Mouse (Mus musculus): ENCODE data around the gene Smpdl3b. TPM values are rescaled to one million over a fixed set of nuclear protein-coding genes. Genes with fewer than 3 reads are reported as not detected.

Gene Smpdl3b
- polyA plus RNA-seq, 1 experiment from 2014 or later, result 5.0 TPM

GRCm38 (mm10) chr4:132706885-132707284 is 50.2 kb downstream of the Smpdl3b start:
- ATAC-seq (ENCODE audit: insufficient number of reproducible peaks, insufficient read depth, low FRiP score, low read depth), result no peak
- no peaks in the 10 kb centered on the region for H3K9me3 ChIP-seq (ENCODE audit: control insufficient read depth, low read depth, low read length)
- H3K36me3 ChIP-seq (ENCODE audit: control insufficient read depth, insufficient read depth, low read length), result peaks cover 53% of the 10 kb centered on the region
- no peaks in the 10 kb centered on the region for H3K27me3 ChIP-seq (ENCODE audit: control insufficient read depth, insufficient read depth, low read length)
- no peak overlapping the region for H3K4me3 ChIP-seq (ENCODE audit: low read depth, low read length)
- no peaks in the 10 kb centered on the region for H3K4me1 ChIP-seq (ENCODE audit: control insufficient read depth, insufficient read depth, low read length)
- H3K9ac ChIP-seq (replicated peaks; ENCODE audit: low read depth, low read length), result no peak overlapping the region
- no peak overlapping the region for H3K27ac ChIP-seq (ENCODE audit: low read length)
- H3K4me2 ChIP-seq (replicated peaks; ENCODE audit: low read depth, low read length), result no peak overlapping the region
- WGBS, result 95% methylated on average over 8 of the region's 8 CpGs

- no peak overlapping the region for H3K4me3 ChIP-seq (ENCODE audit: low read depth, low read length)
- no peak overlapping the region for H3K9ac ChIP-seq (replicated peaks; ENCODE audit: low read depth, low read length)
- ATAC-seq (ENCODE audit: insufficient number of reproducible peaks, insufficient read depth, low FRiP score, low read depth), result no peak
- no peak overlapping the region for H3K27ac ChIP-seq (ENCODE audit: low read length)
- no peak overlapping the region for H3K4me2 ChIP-seq (replicated peaks; ENCODE audit: low read depth, low read length)
- 93% methylated on average over 5 of the region's 5 CpGs for WGBS
- no peaks in the 10 kb centered on the region for H3K4me1 ChIP-seq (ENCODE audit: control insufficient read depth, insufficient read depth, low read length)
- H3K9me3 ChIP-seq (ENCODE audit: control insufficient read depth, low read depth, low read length), result no peaks in the 10 kb centered on the region
- H3K27me3 ChIP-seq (ENCODE audit: control insufficient read depth, insufficient read depth, low read length), result no peaks in the 10 kb centered on the region
- H3K36me3 ChIP-seq (ENCODE audit: control insufficient read depth, insufficient read depth, low read length), result peaks cover 41% of the 10 kb centered on the region
Observed at GRCm38 (mm10) chr4:132702076-132702475, 55.0 kb downstream of the Smpdl3b start.

GRCm38 (mm10) chr4:132693366-132693765 is 63.7 kb downstream of the Smpdl3b start:
- Histone ChIP-seq H3K4me2 (replicated peaks; ENCODE audit: low read depth, low read length) (no peak overlapping the region), H3K9ac (replicated peaks; ENCODE audit: low read depth, low read length) (no peak overlapping the region), H3K36me3 (ENCODE audit: control insufficient read depth, insufficient read depth, low read length) (peaks cover 42% of the 10 kb centered on the region), H3K4me1 (ENCODE audit: control insufficient read depth, insufficient read depth, low read length) (no peaks in the 10 kb centered on the region), H3K4me3 (ENCODE audit: low read depth, low read length) (no peak overlapping the region), H3K9me3 (ENCODE audit: control insufficient read depth, low read depth, low read length) (no peaks in the 10 kb centered on the region), H3K27me3 (ENCODE audit: control insufficient read depth, insufficient read depth, low read length) (no peaks in the 10 kb centered on the region), H3K27ac (ENCODE audit: low read length) (no peak overlapping the region)
- WGBS, result 90% methylated on average over 3 of the region's 3 CpGs
- no peak for ATAC-seq (ENCODE audit: insufficient number of reproducible peaks, insufficient read depth, low FRiP score, low read depth)

GRCm38 (mm10) chr4:132689634-132690033 is 67.4 kb downstream of the Smpdl3b start:
- WGBS, result 83% methylated on average over 2 of the region's 2 CpGs
- H3K4me3 ChIP-seq (ENCODE audit: low read depth, low read length), result no peak overlapping the region
- H3K36me3 ChIP-seq (ENCODE audit: control insufficient read depth, insufficient read depth, low read length), result peaks cover 29% of the 10 kb centered on the region
- H3K4me2 ChIP-seq (replicated peaks; ENCODE audit: low read depth, low read length), result no peak overlapping the region
- ATAC-seq (ENCODE audit: insufficient number of reproducible peaks, insufficient read depth, low FRiP score, low read depth), result no peak
- H3K9me3 ChIP-seq (ENCODE audit: control insufficient read depth, low read depth, low read length), result no peaks in the 10 kb centered on the region
- H3K9ac ChIP-seq (replicated peaks; ENCODE audit: low read depth, low read length), result no peak overlapping the region
- H3K27ac ChIP-seq (ENCODE audit: low read length), result no peak overlapping the region
- no peaks in the 10 kb centered on the region for H3K27me3 ChIP-seq (ENCODE audit: control insufficient read depth, insufficient read depth, low read length)
- no peaks in the 10 kb centered on the region for H3K4me1 ChIP-seq (ENCODE audit: control insufficient read depth, insufficient read depth, low read length)

Other genes with a start within 250 kb of the Smpdl3b start
- gene Sesn2, start 246.8 kb downstream of the Smpdl3b start, polyA plus RNA-seq (2014; fragmentation: Nextera tagmentation; extraction: Ambion mirVana), result 9.6 and 10.1 TPM in 2 replicates
- 1,247 and 1,358 TPM in 2 replicates for gene Atpif1, start 223.6 kb downstream of the Smpdl3b start, polyA plus RNA-seq (2014; fragmentation: Nextera tagmentation; extraction: Ambion mirVana)
- 163 and 171 TPM in 2 replicates for gene Dnajc8, start 221.7 kb downstream of the Smpdl3b start, polyA plus RNA-seq (2014; fragmentation: Nextera tagmentation; extraction: Ambion mirVana)
- gene Ptafr, start 193.2 kb downstream of the Smpdl3b start, polyA plus RNA-seq (2014; fragmentation: Nextera tagmentation; extraction: Ambion mirVana), result 1.0 and 1.2 TPM in 2 replicates
- gene Eya3, start 118.3 kb downstream of the Smpdl3b start, polyA plus RNA-seq (2014; fragmentation: Nextera tagmentation; extraction: Ambion mirVana), result 30.4 and 32.3 TPM in 2 replicates
- 4.1 and 6.3 TPM in 2 replicates for gene Xkr8, start 24.7 kb downstream of the Smpdl3b start, polyA plus RNA-seq (2014; fragmentation: Nextera tagmentation; extraction: Ambion mirVana)
- 102 and 105 TPM in 2 replicates for gene Rpa2, start 11.1 kb upstream of the Smpdl3b start, polyA plus RNA-seq (2014; fragmentation: Nextera tagmentation; extraction: Ambion mirVana)
- gene Themis2, start 39.1 kb upstream of the Smpdl3b start, polyA plus RNA-seq (2014; fragmentation: Nextera tagmentation; extraction: Ambion mirVana), result 1.1 and 1.9 TPM in 2 replicates
- gene Ppp1r8, start 85.9 kb upstream of the Smpdl3b start, polyA plus RNA-seq (2014; fragmentation: Nextera tagmentation; extraction: Ambion mirVana), result 55.9 and 57.9 TPM in 2 replicates
- gene Stx12, start 127.3 kb upstream of the Smpdl3b start, polyA plus RNA-seq (2014; fragmentation: Nextera tagmentation; extraction: Ambion mirVana), result 63.2 and 66.0 TPM in 2 replicates
- gene Fam76a, start 165.3 kb upstream of the Smpdl3b start, polyA plus RNA-seq (2014; fragmentation: Nextera tagmentation; extraction: Ambion mirVana), result 45.7 and 47.0 TPM in 2 replicates
- 0.13 and 0.19 TPM in 2 replicates for gene Fgr, start 216.8 kb upstream of the Smpdl3b start, polyA plus RNA-seq (2014; fragmentation: Nextera tagmentation; extraction: Ambion mirVana)

Data from stomach, embryonic 14.5 days (tissue).